Mouse (Mus musculus) adrenal gland, postnatal 36 days (tissue): ENCODE results near the gene Best1. TPM values are rescaled to one million over a fixed set of nuclear protein-coding genes. Genes with fewer than 3 reads are reported as not detected.

Experiments used
- total RNA-seq, 2 experiments: library from RNA; stranded (reverse); gene quantifications; 2 replicates each; pipeline ENCODE4 v1.2.3; 2021

Best1 gene
- total RNA-seq, 2 experiments from 2014 or later, result 0.16 to 0.36 TPM

Other genes with a start within 250 kb of the Best1 start
- not detected for gene Scgb2a2, start 154.1 kb downstream of the Best1 start, total RNA-seq
- 10 to 100 TPM; 12.8 to 18.7 TPM for gene Incenp, start 102.1 kb downstream of the Best1 start, total RNA-seq
- 1,000 to 10,000 TPM; 2,852 to 3,273 TPM for gene Fth1, start 21.0 kb downstream of the Best1 start, total RNA-seq
- gene Rab3il1, start within 50 bp of the Best1 start, total RNA-seq, result 1 to 10 TPM; 5.6 to 6.6 TPM
- gene Fads3, start 39.9 kb upstream of the Best1 start, total RNA-seq, result 10 to 100 TPM in 1 of 2 experiments, 1 to 10 TPM in 1; 9.4 to 23.4 TPM
- gene Fads2, start 100.1 kb upstream of the Best1 start, total RNA-seq, result 1,000 to 10,000 TPM; 1,648 to 1,771 TPM
- 1,000 to 10,000 TPM in 1 of 2 experiments, 100 to 1,000 TPM in 1; 677 to 1,388 TPM for gene Fads1, start 181.3 kb upstream of the Best1 start, total RNA-seq
- 100 to 1,000 TPM; 161 to 204 TPM for gene Tmem258, start 202.4 kb upstream of the Best1 start, total RNA-seq
- 10 to 100 TPM; 12.0 to 18.4 TPM for gene Fen1, start 202.5 kb upstream of the Best1 start, total RNA-seq
- gene Myrf, start 239.1 kb upstream of the Best1 start, total RNA-seq, result 1 to 10 TPM; 1.4 to 1.7 TPM